Mouse (Mus musculus): Measurements from ENCODE around the gene Btbd35f21. TPM values are rescaled to one million over a fixed set of nuclear protein-coding genes. Genes with fewer than 3 reads are reported as not detected.
"Not testable (repeated sequence)": the region's sequence is repeated elsewhere in the genome, so short reads cannot be mapped to it uniquely, and the experiment has no call there.

Gene Btbd35f21
- not detected for polyA plus RNA-seq (2021)

GRCm38 (mm10) chrX:32725809-32726208 is at the start of gene Btbd35f21:
TSS of gene Btbd35f21 (plus strand) at chrX:32726109.
- CTCF ChIA-PET; POLR2A ChIA-PET; H3K27me3 ChIP-seq; ATAC-seq; in situ Hi-C loops (cut with MboI; ENCODE audit: low pct_unique_long_range_greater_than_20kb); DNase-seq (ENCODE audit: low read depth, low spot score): not testable (repeated sequence)

Other genes with a start within 250 kb of the Btbd35f21 start
- not detected for gene Btbd35f1, start 166.1 kb upstream of the Btbd35f21 start, polyA plus RNA-seq (2021)
- gene Gm5926, start 75.4 kb upstream of the Btbd35f21 start, polyA plus RNA-seq (2021) = not detected
- gene Btbd35f30, start 168.5 kb downstream of the Btbd35f21 start, polyA plus RNA-seq (2021) = not detected
- gene Gm21789, start 215.7 kb downstream of the Btbd35f21 start, polyA plus RNA-seq (2021) = not detected
- not detected for gene Btbd35f5, start 247.8 kb downstream of the Btbd35f21 start, polyA plus RNA-seq (2021)